Mouse (Mus musculus): Measurements from ENCODE around the gene Ccnt1. TPM values are rescaled to one million over a fixed set of nuclear protein-coding genes. Genes with fewer than 3 reads are reported as not detected.

The Ccnt1 gene
- polyA plus RNA-seq, 1 experiment from 2014 or later: 63.6 TPM

DNA sequence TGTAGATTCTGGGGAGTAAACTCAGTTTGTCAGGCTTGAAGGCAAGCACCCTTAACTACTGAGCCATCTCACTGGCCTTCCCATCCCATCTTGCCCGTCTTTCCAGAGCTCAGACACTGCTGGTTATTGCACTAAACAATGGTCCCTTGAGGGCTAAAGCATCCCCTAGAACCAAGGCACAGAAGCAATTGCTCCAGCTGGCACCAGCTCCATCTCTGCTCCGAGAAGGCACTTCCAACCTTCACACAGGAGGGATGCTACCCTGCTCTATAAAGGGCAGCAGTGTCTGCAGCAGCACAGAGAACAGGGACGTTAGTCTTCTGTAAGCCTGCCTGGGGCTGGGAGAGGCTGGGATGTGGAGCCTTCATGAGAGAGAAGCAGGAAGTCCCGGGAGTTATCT, 78.6 kb downstream of the Ccnt1 start, which contains the start of gene Olfr279:
Gene Olfr279 (plus strand): TSS at position 301 of the 400 bp plus-strand sequence.
- Histone ChIP-seq H3K27me3 (no peaks in the 10 kb centered on the region), H3K36me3 (ENCODE audit: poor library complexity, severe bottlenecking) (no peaks in the 10 kb centered on the region), H3K4me3 (no peak within 1 kb of the TSS), H3K9ac (no peak within 1 kb of the TSS), H3K27ac (no peak within 1 kb of the TSS), H3K9me3 (replicated peaks) (no peaks in the 10 kb centered on the region), H3K4me2 (no peak within 1 kb of the TSS), H3K4me1 (no peaks in the 10 kb centered on the region)
- no peak for ATAC-seq
- WGBS: 71% methylated on average over 4 of the region's 4 CpGs

- no peak overlapping the region for H3K9ac ChIP-seq
- no peak overlapping the region for H3K4me3 ChIP-seq
- H3K36me3 ChIP-seq (ENCODE audit: poor library complexity, severe bottlenecking): no peaks in the 10 kb centered on the region
- H3K4me2 ChIP-seq: no peak overlapping the region
- 81% methylated on average over 2 of the region's 2 CpGs for WGBS
- no peak for ATAC-seq
- no peaks in the 10 kb centered on the region for H3K9me3 ChIP-seq (replicated peaks)
- no peaks in the 10 kb centered on the region for H3K4me1 ChIP-seq
- H3K27me3 ChIP-seq: no peaks in the 10 kb centered on the region
- no peak overlapping the region for H3K27ac ChIP-seq
Observed at GRCm38 (mm10) chr15:98491332-98491731, 79.4 kb downstream of the Ccnt1 start.

Small RNA genes within 50 kb of the gene (microRNA-seq; reads per million reads assigned to microRNA genes)
- 0.80 reads per million for gene Mir1291

Other genes starting within 250 kb of the Ccnt1 start
- gene Olfr284, start 229.9 kb downstream of the Ccnt1 start, polyA plus RNA-seq (2015; fragmentation: Nextera tagmentation; extraction: Ambion mirVana): not detected in 2 replicates
- gene Olfr283, start 190.0 kb downstream of the Ccnt1 start, polyA plus RNA-seq (2015; fragmentation: Nextera tagmentation; extraction: Ambion mirVana): not detected in 2 replicates
- not detected in 2 replicates for gene Olfr282, start 139.7 kb downstream of the Ccnt1 start, polyA plus RNA-seq (2015; fragmentation: Nextera tagmentation; extraction: Ambion mirVana)
- not detected in 2 replicates for gene Olfr281, start 118.3 kb downstream of the Ccnt1 start, polyA plus RNA-seq (2015; fragmentation: Nextera tagmentation; extraction: Ambion mirVana)
- gene OR5BS1P, start 101.0 kb downstream of the Ccnt1 start, polyA plus RNA-seq (2015; fragmentation: Nextera tagmentation; extraction: Ambion mirVana): not detected in 2 replicates
- not detected in 2 replicates for gene Lalba, start 88.2 kb downstream of the Ccnt1 start, polyA plus RNA-seq (2015; fragmentation: Nextera tagmentation; extraction: Ambion mirVana)
- gene Olfr279, start 78.5 kb downstream of the Ccnt1 start, polyA plus RNA-seq (2015; fragmentation: Nextera tagmentation; extraction: Ambion mirVana): not detected in 2 replicates
- 150 and 157 TPM in 2 replicates for gene Kansl2, start 36.7 kb downstream of the Ccnt1 start, polyA plus RNA-seq (2015; fragmentation: Nextera tagmentation; extraction: Ambion mirVana)
- not detected in 2 replicates for gene 4930415O20Rik, start 81 bp upstream of the Ccnt1 start, polyA plus RNA-seq (2015; fragmentation: Nextera tagmentation; extraction: Ambion mirVana)
- 8.9 and 10.3 TPM in 2 replicates for gene Adcy6, start 39.2 kb upstream of the Ccnt1 start, polyA plus RNA-seq (2015; fragmentation: Nextera tagmentation; extraction: Ambion mirVana)
- gene Cacnb3, start 59.9 kb upstream of the Ccnt1 start, polyA plus RNA-seq (2015; fragmentation: Nextera tagmentation; extraction: Ambion mirVana): 82.1 and 94.8 TPM in 2 replicates
- gene Ddx23, start 92.0 kb upstream of the Ccnt1 start, polyA plus RNA-seq (2015; fragmentation: Nextera tagmentation; extraction: Ambion mirVana): 32.5 and 33.3 TPM in 2 replicates
- gene Rnd1, start 106.5 kb upstream of the Ccnt1 start, polyA plus RNA-seq (2015; fragmentation: Nextera tagmentation; extraction: Ambion mirVana): 6.3 and 7.0 TPM in 2 replicates
- gene Ccdc65, start 137.3 kb upstream of the Ccnt1 start, polyA plus RNA-seq (2015; fragmentation: Nextera tagmentation; extraction: Ambion mirVana): 2.1 TPM in 2 replicates
- gene Fkbp11, start 157.3 kb upstream of the Ccnt1 start, polyA plus RNA-seq (2015; fragmentation: Nextera tagmentation; extraction: Ambion mirVana): 3.0 and 4.9 TPM in 2 replicates
- 49.2 and 55.1 TPM in 2 replicates for gene Arf3, start 192.3 kb upstream of the Ccnt1 start, polyA plus RNA-seq (2015; fragmentation: Nextera tagmentation; extraction: Ambion mirVana)
- gene Wnt10b, start 207.2 kb upstream of the Ccnt1 start, polyA plus RNA-seq (2015; fragmentation: Nextera tagmentation; extraction: Ambion mirVana): not detected in 2 replicates
- gene Wnt1, start 218.9 kb upstream of the Ccnt1 start, polyA plus RNA-seq (2015; fragmentation: Nextera tagmentation; extraction: Ambion mirVana): not detected in 2 replicates
- gene Ddn, start 238.6 kb upstream of the Ccnt1 start, polyA plus RNA-seq (2015; fragmentation: Nextera tagmentation; extraction: Ambion mirVana): 0.05 and 0.15 TPM in 2 replicates